Mouse (Mus musculus) ES-E14 (cell line): ENCODE data around the gene Dstn.

Source experiments
- HCFC1 ChIP-seq: IDR thresholded peaks from 2 replicates; pipeline ENCODE4 v1.6.1; 2012; ENCODE audit warnings: low read length, inconsistent platforms, borderline replicate concordance; ENCODE audit not compliant: insufficient read depth
- ZC3H11A ChIP-seq: IDR thresholded peaks from 2 replicates; pipeline ENCODE4 v1.6.1; 2012; ENCODE audit warnings: low read depth, mild to moderate bottlenecking, inconsistent platforms, low read length, borderline replicate concordance

DNA sequence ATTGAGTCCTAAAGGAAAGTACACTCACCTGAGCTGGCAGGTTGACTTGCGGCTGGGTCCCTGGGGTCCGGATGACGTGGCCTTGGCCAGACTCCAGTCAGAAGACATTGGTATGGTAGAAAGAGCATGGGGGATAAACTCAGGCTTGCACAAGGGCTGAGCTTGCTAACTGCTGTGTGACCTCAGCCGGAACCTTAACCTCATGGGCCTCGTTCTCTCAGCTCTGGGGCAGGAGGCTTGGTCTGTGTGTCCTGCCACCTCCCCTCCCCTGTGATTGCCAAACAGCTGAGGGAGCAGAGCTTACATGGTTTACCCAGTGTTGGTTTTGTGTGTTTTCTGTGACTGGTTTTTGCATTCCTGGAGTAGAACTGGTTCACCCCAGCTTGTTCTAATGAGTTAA, 25.3 kb downstream of the Dstn start:
- TF ChIP-seq ZC3H11A (no peak), HCFC1 (no peak)
